Mouse (Mus musculus) layer of hippocampus, adult 9-11 months (tissue): ENCODE data around the gene Gstt3.
A peak's percentile ranks its signal among the peaks of the same experiment; 100 is the strongest.
"Not testable (repeated sequence)": the region's sequence is repeated elsewhere in the genome, so short reads cannot be mapped to it uniquely, and the experiment has no call there.

Experiments
- DNase-seq: peaks from one replicate; pipeline ENCODE4 v3.0.0; 2022

The Gstt3 gene

GRCm38 (mm10) chr10:75779206-75780174, 1.7 kb downstream of the Gstt3 start:
- DNase-seq = no peak

GRCm38 (mm10) chr10:75777885-75778284, 3.3 kb downstream of the Gstt3 start:
- no peak for DNase-seq

GRCm38 (mm10) chr10:75776562-75776961, 4.7 kb downstream of the Gstt3 start:
- DNase-seq = no peak

GRCm38 (mm10) chr10:75774587-75774986, 6.6 kb downstream of the Gstt3 start:
- no peak for DNase-seq

GRCm38 (mm10) chr10:75774102-75774501, 7.1 kb downstream of the Gstt3 start:
- DNase-seq = no peak

- DNase-seq = peak; percentile 92
Measured at GRCm38 (mm10) chr10:75772795-75773664, 8.2 kb downstream of the Gstt3 start, which contains the start of gene Ddt. Ddt (minus strand) TSS chr10:75773414.

GRCm38 (mm10) chr10:75767756-75768155, 13.5 kb downstream of the Gstt3 start:
- DNase-seq = not testable (repeated sequence)

GRCm38 (mm10) chr10:75766856-75767255, 14.4 kb downstream of the Gstt3 start:
- DNase-seq = no peak

GRCm38 (mm10) chr10:75764519-75765473, 16.4 kb downstream of the Gstt3 start:
- peak; percentile 23 for DNase-seq

- DNase-seq = peak; percentile 98
Measured at GRCm38 (mm10) chr10:75763682-75764518, 17.3 kb downstream of the Gstt3 start, which contains the start of gene Cabin1. Cabin1 (minus strand) TSS chr10:75764341.

GRCm38 (mm10) chr10:75762413-75762812, 18.8 kb downstream of the Gstt3 start:
- no peak for DNase-seq

GRCm38 (mm10) chr10:75760311-75760710, 20.9 kb downstream of the Gstt3 start:
- no peak for DNase-seq

GRCm38 (mm10) chr10:75756719-75757118, 24.5 kb downstream of the Gstt3 start:
- DNase-seq = no peak

- peak; percentile 82 for DNase-seq
Measured at GRCm38 (mm10) chr10:75744017-75744416, 37.2 kb downstream of the Gstt3 start.

GRCm38 (mm10) chr10:75743369-75743768, 37.8 kb downstream of the Gstt3 start:
- peak; percentile 88 for DNase-seq

- no peak for DNase-seq
Measured at GRCm38 (mm10) chr10:75740866-75741265, 40.3 kb downstream of the Gstt3 start.

- DNase-seq = no peak
Measured at GRCm38 (mm10) chr10:75725449-75725848, 55.8 kb downstream of the Gstt3 start.
